Mouse (Mus musculus) cortical plate, adult 2 months (tissue): ENCODE data around the gene 9430015G10Rik.

ENCODE experiments used
- CTCF ChIP-seq: fragments of 200-500 bp; IDR thresholded peaks from 2 replicates; pipeline ENCODE4 v1.5.1; 2011; ENCODE audit warnings: mild to moderate bottlenecking, control low read depth, low read length; ENCODE audit not compliant: insufficient read depth; ENCODE audit errors: extremely low read depth
- POLR2A ChIP-seq: fragments of 200-500 bp; IDR thresholded peaks from 2 replicates; pipeline ENCODE4 v1.6.1; 2011; ENCODE audit warnings: mild to moderate bottlenecking, low read length, control low read depth; ENCODE audit not compliant: insufficient read depth; ENCODE audit errors: extremely low read depth

DNA sequence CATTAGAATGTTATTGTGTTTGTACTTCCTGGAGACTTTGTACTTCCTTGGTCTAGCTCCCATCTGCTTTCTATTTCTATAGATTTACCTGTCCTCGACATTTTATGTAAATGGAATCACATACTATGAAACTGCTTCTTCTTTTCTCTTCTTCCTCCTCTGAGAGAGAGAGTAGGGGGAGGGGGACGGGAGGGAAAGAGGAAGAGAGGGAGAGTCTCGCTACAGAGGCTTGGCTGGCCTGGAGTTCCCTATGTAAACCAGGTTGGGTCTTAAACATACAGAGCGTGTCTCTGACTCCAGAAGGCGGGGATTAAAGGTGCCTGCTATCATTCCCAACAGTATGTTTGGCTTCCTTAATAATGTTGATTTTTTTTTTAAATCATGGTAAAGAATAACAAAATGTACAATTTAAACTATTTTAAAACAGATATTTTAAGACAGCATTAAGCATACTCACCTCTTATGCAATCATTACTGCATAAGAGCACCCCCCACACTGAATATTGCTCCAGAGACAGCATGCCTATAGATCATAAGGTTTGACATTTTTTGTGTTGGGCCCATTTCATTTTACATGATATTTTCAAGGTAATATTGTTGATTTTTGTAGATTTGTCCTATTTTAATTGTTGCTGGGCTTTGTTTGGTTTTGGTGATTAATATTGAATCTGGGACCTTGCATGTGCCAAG is 22.2 kb upstream of the 9430015G10Rik start:
- TF ChIP-seq CTCF (no peak), POLR2A (no peak)
